Mouse (Mus musculus) thymus, adult 2 months (tissue): ENCODE results near the gene Cd164.

Experiments
- CTCF ChIP-seq: fragments of 200-500 bp; IDR thresholded peaks from 2 replicates; pipeline ENCODE4 v1.5.1; 2012; ENCODE audit warnings: mild to moderate bottlenecking, control low read depth, low read length, moderate library complexity, borderline replicate concordance; ENCODE audit not compliant: control insufficient read depth, poor library complexity, insufficient read depth; ENCODE audit errors: extremely low read depth
- POLR2A ChIP-seq: fragments of 200-500 bp; IDR thresholded peaks from 2 replicates; pipeline ENCODE4 v1.6.1; 2012; ENCODE audit warnings: mild to moderate bottlenecking, low read length, control low read depth, moderate library complexity; ENCODE audit not compliant: control insufficient read depth, poor library complexity, insufficient read depth; ENCODE audit errors: extremely low read depth

DNA sequence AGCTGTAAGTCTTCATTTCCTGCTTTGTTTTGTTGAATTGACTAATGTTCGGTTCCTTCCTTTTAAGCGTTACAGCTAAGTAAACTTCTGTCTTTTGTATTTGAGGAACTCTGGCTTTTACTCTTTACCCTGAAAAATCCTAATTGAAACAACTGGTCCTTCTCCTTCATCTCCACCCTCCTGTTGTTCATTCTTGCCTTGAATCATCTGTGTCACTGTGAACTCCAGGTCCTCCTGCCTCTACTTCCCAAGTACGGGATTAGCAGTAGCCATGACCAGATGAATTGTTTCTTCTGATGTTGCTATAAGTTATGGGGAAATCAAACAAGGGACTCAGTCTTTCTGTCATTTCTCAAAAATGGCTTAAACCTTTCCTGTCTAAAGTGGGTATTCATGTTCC is 4.2 kb downstream of the Cd164 start:
- no peak for TF ChIP-seq POLR2A
- no peak for TF ChIP-seq CTCF
